Mouse (Mus musculus) ZHBTc4 (cell line): ENCODE results near the gene Knstrn.
A peak's percentile ranks its signal among the peaks of the same experiment; 100 is the strongest.

Source experiments
- DNase-seq: peaks from one replicate; pipeline ENCODE4 v3.0.0-alpha.2; 2011; ENCODE audit warnings: low read depth, low spot score

Knstrn gene

DNA sequence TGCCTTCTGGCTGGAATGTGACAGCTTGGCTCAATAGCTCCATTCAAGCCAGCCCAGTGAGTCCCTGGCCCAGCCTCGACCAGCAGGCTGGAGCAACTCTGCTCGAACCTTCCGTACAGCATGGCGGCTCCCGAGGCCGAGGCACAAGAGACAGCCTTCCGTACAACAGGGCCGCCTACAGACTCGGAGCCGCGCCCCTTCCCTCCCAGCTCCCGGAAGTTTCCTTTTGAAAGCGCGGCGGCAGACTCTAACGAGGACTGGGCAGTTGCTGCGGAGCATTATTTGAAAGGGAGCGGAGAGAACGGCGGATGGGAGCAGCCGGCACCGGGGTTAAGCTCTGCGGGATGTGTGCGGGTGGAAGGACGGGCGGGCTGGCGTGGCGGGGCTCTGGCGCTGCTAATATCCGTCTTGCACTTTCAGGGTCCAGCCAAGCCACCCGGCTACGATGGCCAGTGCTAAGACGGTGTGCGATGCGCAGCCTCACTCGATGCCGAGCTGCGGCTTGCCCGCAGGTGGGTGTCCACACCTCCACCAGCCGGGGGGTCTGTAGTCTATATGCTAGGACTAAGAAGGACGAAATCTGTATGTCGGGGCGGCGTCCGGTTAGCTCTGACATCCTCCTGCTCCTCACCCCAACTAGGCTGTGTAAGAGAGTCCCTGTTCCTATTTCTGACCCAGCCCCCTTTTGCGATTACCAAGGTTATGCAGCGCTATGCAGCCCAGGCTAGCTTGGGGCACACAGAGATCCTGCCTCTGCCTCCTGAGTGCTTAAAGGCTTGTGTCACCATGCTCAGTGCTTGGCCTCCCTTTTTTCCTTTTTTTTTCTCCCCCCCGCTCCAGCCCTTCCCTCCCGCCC is at the start of gene Knstrn:
Gene Knstrn (plus strand): TSS at position 23 of the 856 bp plus-strand sequence.
- peak; percentile 97 for DNase-seq

DNA sequence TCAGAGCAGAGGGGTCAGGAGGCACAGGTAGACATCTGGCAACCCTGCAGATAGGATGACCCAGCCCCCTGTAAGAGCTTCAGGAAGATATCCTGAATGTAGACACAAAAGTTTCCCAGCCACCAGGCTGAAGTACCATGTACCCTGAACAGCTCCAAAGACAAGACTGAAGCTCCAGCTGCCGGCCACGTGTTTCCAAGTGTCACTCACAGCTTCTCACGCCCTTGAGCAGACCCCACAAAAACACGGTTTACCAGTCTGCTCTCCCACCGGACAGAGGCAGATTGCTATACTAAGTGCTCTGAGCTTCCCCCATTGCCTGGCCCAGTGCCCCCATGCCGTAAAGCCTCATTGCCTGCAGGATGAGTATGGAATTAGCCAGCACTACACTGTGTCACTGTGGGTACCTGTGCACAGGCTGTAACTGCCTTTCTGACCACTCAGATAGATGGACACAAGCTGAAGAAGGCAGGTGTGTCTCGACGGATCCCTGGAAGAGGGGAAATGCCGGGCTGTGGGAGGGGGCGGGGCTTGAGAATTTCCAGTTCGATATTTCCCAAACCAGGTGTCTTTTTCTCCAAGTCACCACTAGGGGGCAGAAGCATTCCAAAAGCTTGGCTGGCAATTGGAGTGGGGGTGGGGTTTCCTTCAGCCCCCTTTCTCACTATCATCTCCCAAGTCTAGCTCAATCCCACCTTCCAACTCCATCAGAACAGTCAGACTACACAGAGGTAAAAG is 49.5 kb upstream of the Knstrn start:
- peak; percentile 87 for DNase-seq

DNA sequence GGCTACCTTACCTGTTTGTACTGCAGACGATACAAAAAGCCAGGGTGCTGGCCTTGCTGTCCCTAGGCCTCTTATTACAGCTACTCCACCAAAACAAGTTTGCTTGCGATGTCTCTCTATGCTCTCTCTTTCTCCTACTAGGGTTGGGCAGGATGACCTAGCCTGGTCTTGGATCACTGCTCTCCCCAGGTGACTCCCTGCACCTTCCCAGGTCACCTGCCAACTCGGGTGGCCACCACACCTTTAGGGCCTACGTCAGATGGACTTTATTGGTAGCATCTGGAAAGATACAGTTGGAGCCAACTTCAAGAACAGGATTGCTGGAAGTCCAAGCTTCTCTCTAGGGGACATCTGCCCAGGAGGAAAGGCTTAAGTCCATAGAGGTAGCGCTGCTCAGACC is 48.9 kb upstream of the Knstrn start:
- DNase-seq: no peak

DNA sequence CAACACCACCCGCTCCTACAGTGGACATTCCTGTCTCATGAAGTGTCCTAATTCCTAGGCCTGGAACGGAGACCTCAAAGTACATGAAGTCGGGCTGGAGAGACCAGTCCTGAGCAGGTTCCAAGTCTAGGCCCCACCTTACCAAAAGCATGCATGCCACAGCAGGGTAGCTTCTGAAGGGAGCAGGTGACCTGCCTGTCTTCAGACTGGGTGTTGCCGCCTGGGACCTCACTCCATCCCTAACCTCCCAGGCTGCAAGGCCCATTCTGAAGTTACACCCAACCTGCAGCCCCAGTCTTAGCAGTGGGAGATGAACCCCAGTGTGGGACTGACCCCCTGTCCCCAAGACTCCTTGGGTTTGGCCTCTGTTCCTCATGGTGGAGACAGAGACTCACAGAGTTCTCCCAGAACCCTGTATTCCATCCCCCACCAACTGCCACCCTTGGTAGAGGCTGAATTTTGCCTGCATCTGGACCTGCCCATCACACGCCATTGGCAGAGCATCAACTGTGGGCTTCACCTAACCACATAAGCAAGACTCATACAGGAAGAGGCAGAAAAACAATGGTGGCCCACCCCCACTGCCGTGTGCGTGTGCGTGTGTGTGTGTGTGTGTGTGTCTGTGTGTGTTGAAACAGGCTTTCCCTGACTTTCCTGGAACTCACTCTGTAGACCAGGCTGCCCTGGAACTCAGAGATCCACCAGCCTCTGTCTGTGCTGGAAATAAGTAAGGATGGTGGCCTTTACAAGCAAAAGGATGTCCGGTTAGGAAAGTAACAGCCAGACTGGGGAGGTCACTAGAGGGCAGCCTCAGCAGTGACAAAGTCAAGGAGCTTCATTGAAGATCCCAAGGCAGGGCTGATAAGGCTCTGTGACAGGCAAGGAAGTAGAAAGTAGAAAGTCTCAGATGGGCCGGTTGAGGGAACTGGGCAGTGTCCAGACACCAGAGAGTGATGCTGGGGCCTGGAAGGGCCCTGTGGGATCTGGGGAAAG is 47.5 kb upstream of the Knstrn start:
- no peak for DNase-seq

DNA sequence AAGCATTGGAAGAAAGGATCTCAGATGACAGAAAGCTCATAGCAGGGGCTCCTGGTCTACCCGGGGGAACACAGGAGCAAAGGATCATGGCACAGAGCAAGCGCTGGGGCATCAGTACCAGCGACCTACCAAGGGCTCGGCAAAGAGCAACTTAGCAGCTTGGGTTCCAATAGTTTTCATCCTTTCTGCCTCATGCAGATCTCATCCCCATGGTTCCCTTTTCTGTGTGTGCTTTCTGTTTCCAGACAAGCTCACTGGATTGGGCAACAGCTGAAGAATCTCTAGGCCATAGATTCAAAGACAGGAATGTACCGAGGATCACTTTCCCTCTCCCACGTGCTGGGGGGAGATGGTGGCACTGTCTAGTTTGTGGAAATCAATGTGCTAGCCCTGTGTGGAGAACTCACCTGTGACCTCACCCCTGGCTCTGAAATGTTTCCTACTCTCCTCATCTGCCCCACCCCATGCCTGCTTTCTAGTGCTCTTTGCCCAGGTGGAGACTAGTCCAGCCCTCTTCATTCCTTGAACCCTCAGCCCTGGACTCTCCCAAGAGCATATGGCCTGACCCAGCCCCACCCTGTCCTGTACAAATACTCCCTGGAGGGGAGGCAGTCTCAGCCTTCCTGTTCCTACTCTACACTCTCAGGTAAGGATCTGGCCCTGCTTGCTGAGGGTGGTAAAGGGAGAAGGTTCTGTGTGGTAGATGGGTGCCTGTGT is 41.5 kb upstream of the Knstrn start, which contains the start of gene Phgr1:
Gene Phgr1 (plus strand): TSS at position 612 of the 717 bp plus-strand sequence.
- no peak for DNase-seq

DNA sequence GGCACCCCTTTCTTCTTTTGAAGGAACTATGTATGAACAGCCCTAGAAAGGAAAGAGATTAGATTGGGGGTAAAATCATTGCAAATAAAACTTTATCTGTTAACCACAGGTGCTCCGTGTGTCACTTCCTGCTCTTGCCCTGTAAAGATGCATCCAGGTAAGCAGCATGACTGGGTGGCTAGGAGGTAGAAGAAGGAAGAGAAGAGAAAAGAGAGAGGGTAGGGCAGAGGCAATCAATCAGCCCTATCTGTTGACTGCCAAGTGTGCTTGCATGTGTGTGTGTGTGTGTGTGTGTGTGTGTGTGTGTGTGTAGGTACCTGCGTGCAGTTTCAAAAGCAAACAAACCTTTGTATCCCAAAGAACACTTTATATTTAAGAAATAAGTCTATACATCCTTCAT is 39.3 kb upstream of the Knstrn start:
- DNase-seq: no peak

DNA sequence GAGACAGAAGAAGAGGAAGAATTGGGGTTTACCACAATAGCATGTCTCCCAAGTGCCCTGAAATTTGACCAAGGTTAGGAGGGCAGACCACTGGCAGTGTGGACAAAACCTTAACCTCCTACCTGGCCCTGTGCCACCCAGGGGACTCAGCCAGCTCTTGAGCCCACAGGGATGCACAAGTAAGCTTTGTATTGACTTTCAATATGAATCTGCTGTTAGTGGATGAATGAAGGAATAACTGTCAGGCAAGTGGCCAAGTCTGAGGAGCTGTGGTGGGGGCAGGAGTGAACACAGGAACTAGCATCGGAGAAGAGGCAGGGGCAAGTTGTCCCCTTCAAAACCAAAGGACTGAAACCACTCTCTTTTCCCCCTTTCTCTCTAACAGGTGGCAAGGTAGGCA is 38.4 kb upstream of the Knstrn start:
- DNase-seq: no peak

DNA sequence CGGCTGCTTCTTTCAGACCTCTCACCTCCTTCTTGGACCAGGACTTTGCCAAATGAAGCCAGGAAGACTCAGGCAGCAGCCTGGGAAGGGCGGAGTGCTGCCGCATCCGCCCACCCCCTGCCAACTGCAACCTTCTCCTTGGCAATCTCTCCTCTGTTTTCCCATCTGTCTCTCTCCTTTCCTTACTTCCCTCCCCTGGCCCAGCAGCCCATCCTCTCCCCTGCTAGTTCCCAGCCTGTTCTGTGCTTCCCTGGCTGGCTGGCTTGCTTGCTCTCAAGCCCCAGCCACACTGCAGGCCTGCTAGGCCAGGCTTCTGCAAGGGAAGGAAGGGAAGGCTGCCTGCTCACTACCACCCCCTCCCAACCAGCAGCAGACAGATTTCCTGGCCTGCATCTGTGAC is 38.0 kb upstream of the Knstrn start:
- DNase-seq: no peak

DNA sequence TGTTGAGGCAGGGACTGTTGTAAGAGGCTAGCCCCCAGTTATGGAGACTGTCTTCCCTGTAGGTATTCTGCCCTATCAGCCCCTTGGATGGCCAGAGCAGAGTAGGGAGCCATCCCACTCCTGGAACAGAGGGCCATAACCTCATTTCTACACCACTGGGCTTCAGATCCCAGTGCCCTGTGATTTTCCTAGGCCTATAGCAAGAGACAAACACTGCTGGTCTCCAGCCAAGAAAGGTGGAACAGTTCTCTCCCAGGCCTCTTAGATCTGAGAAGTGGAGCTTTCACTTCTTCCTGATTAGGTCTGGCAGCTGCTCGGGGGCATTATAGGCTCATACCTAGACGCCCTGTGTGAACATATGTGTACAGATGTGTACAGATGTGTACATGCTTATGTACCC is 37.5 kb upstream of the Knstrn start:
- no peak for DNase-seq

DNA sequence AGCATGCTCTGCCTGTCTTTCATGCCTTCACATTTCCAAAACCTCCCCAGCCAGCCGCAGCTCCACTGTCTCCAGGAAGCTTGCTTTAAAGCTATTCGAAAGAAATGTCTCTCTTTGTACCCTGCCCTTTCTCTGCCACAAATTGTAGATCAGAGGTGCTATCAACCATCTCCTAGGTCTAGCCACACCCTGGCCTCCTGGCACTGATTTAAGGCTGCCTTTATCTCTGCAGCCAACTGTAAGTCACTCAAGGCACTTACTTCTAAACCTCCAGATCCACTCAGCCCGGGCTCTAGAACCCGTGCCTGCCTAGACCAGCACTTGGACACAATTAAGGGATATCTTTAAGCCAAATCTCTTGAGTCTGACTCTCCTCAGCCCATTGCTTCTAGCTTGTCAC is 35.4 kb upstream of the Knstrn start:
- no peak for DNase-seq

DNA sequence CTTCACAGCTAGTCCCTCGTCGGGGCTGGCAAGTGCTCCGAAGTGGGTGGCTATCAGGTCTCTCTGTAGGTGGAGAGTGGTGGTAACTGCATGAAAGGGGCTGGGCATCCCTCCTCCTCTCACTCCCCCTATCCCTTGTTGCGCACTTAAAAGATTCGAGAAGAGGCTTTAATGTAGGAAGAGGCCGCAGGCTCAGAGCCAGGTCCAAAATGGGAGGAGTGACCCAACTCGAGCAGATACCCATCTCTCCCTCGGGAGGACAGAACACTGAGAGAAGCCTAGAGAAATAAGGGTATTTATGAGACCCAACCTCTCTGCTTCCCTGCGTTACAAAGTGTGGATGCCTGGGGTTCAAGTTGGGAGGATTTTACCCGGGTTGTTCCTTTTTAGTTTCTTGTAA is 34.7 kb upstream of the Knstrn start:
- no peak for DNase-seq

DNA sequence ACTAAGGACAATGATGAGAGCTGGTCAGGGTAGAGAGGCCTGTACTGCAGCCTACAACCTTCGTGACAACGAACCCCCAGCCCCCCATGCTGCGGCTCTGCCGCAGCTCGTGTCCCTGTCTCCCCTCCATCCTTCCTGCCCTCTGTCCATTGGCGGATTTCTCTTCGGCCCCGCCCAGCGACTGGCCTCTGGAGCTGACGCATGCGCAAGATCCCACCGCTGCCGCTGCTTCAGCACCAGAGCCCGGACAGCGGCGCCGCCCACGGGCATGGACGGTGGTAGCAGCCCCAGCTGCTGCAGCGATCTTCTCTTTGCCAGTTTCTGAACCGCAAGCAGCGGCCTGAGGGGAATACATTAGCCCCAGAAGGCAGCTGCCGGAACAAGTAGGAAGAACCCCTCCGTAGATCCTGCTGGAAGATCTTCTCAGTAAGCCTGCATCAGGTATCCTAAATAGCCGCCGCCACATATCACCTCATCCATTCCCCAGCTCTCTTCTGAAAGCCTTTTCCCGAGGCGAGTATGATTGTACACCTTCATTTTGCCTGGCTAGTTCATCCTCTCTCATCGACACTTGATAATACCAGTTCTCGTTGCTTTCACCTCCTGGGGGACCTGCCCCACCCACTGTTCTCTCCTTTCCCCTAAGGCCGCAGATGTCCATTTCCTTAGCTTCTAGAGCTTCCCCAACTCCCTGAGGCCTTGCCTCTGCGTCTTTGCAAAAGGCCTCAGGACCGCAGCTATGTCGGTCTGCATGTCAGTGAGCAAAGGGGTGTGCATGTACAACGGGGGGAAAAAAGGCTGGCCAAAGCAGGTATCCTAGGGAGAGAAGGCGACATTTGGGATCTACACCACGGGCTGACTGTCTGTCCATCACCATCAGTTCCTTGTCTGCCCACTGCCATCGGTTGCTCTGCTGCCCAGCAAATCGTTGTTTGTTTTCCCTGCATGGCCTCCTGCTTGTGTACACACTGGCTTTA is 34.0 kb upstream of the Knstrn start, which contains the start of gene Disp2:
Gene Disp2 (plus strand): TSS at position 216 of the 977 bp plus-strand sequence.
- DNase-seq: peak; percentile 91

DNA sequence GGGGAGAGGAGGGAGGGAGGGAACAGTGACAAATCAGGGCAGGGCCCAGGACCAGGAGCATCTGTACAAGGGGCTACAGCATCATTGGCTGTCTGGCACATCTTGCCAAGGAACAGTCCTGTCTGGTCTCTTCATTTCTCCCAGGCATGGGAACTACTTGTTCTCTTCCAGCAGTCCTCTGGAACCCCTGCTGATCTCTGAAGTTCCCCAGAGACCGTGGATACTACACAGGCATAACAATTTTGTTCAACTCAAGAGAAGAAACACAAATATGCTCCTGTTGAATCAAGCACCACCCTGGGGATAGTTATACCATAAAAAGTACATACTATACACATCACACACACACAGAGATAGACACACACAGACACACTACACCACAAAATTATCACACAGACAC is 32.7 kb upstream of the Knstrn start:
- no peak for DNase-seq

DNA sequence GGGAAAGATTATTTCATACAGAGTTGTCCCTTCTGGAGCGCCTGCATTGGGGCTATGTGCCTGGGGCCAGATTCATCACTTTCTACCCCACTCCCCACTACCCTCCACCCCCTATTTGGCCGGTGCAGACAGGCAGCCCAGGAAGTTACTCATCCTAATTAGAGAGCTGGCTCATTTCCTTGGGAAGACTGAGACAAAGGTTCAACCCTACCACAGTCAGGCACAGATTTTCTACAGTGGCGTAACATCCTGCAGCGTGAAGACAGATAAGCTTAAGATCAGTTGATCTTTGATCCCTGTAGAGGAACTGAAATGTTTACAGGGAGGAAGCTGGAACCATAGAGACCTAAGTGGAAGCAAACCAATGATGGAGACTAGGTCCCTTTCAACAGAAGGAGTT is 31.5 kb upstream of the Knstrn start:
- DNase-seq: no peak

DNA sequence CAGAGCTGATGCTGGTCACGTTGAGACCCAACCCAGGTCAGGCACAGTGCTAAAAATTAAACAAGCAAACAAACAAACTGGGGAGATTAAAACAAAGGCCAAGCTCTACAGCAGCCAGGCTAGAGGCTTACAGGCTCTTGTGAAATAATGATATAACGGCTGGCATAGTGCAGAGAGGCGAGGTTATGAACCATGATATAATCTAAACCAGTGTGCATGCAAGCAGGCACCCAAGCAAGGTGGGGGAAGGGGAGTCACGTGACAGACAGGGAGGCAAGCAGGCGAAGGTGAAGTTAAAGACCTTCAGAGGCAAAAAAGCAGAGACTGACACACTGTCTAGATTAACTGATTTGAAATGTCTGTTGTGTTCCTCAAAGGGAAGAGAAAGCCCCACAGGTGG is 30.7 kb upstream of the Knstrn start:
- DNase-seq: no peak

DNA sequence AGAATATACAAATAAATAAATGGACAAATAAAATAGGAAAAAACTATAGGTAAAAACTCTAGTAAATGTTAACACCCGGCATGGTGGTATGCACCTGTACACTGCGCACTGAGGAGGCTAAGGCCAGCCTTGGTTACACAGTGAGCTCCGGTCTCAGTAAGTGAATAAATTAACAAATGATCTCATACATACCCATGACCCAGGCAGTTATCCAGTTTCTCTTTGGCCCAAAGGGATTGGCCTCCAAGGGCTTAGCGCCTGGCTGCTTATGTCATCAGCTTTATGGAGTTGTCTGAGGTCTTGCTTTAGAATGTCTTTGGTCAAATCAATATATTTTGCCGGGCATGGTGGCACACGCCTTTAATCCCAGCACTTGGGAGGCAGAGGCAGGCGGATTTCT is 30.1 kb upstream of the Knstrn start:
- DNase-seq: no peak

DNA sequence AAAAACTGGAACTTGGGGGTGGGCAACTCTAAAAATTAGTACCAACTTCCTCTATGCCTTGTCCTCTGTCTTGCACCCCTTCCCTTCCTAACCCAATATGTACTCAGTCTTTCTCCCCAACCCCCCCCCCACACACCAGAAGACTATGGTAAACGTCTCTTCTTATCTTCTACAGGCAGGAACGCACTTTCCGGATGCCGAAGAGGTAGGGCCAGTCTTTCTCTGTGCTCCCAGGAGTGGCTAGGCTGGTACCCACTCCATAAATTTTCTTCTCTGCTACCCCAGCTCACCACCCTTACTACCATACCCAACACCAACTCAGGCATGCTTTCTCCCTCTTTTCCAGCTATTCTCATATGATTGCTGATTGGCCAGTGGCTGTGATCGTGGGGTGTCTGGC is 27.3 kb upstream of the Knstrn start:
- DNase-seq: no peak

DNA sequence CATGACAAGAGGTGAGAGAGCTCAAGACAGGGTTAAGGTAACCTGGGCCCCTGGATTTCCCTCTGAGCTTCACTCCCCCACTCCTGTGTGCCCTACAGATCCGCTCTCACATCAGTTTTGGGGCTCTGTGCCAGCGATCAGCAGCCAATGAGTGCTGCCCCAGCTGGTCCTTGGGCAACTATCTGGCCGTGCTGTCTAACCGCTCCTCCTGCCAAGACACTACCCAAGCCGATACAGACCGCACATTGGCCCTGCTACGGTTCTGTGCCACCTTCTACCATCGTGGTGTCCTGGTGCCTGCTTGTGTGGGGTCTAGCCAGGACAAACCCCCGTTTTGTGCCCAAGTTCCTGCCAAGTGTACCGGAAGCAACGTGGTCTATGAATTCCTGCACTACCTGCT is 24.3 kb upstream of the Knstrn start:
- no peak for DNase-seq

DNA sequence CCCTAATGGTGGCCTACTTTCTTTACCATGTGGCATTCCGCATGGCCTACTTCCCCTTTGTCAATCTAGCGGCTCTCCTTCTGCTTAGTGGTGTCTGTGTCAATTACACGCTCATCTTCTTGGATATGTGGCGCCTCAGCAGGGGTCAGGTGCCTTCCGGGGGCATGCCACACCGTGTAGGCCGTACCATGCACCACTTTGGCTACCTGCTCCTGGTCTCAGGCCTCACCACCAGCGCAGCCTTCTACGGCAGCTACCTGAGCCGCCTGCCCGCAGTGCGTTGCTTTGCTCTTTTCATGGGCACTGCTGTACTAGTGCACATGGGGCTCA is 23.6 kb upstream of the Knstrn start:
- no peak for DNase-seq
